Mouse (Mus musculus): Measurements from ENCODE around the gene Svop. TPM values are rescaled to one million over a fixed set of nuclear protein-coding genes. Genes with fewer than 3 reads are reported as not detected.

Svop gene
- total and polyA plus RNA-seq, 3 experiments, result not detected

- H3K36me3 ChIP-seq (ENCODE audit: control insufficient read depth in 1 of 2, insufficient read depth in 2 of 2, low read length in 2 of 2), result no peaks in the 10 kb centered on the region
- no peaks in the 10 kb centered on the region for H3K4me1 ChIP-seq (ENCODE audit: control insufficient read depth in 1 of 2, insufficient read depth in 2 of 2, low read length in 2 of 2)
- H3K27me3 ChIP-seq (ENCODE audit: control insufficient read depth in 1 of 2, insufficient read depth in 2 of 2, low read length in 2 of 2), result 0 out of 4 replicates have a peak, but pooled peaks cover 0 to under 1% of the 10 kb centered on the region in 2 experiments
- H3K4me3 ChIP-seq (ENCODE audit: control insufficient read depth in 1 of 2, insufficient read depth in 1 of 2, low read depth in 2 of 2, low read length in 2 of 2), result no peak overlapping the region
- H3K79me2 ChIP-seq (ENCODE audit: control insufficient read depth, insufficient read depth, low read length, poor library complexity), result no peaks in the 10 kb centered on the region
- H3K9me3 ChIP-seq (replicated peaks; ENCODE audit: insufficient read depth, low read length), result no peaks in the 10 kb centered on the region
- DNase-seq (ENCODE audit: low read depth, low spot score), result peak; percentile 20
- H3K9ac ChIP-seq (ENCODE audit: control insufficient read depth, low read depth, low read length, poor library complexity, severe bottlenecking), result no peak overlapping the region
- no peak for TF ChIP-seq ZNF384 (IDR thresholded peaks at IDR 0.05; ENCODE audit: low read depth, low read length)
- TF ChIP-seq ETS1 (IDR thresholded peaks at IDR 0.05; ENCODE audit: low read depth, low read length), result no peak
- TF ChIP-seq MEF2A (IDR thresholded peaks at IDR 0.05; ENCODE audit: extremely low read depth, insufficient replicate concordance, low read depth, low read length, poor library complexity, severe bottlenecking), result no peak
- TF ChIP-seq CTCF (IDR thresholded peaks at IDR 0.05 in 2 of 3, conservative IDR thresholded peaks at IDR 0.05 in 1 of 3; ENCODE audit: control insufficient read depth in 1 of 3, insufficient read depth in 1 of 3, low read depth in 2 of 3, low read length in 3 of 3, poor library complexity in 1 of 3, severe bottlenecking in 1 of 3), result peak; percentile 27 to 42 (median 29); a peak in 5 of 6 replicates
- H3K27ac ChIP-seq (ENCODE audit: control insufficient read depth, low read depth, low read length), result no peak overlapping the region
These were observed 20.5 kb downstream of the Svop start for GRCm38 (mm10) chr5:114070858-114071257.

GRCm38 (mm10) chr5:114067982-114068381 lies 23.4 kb downstream of the Svop start:
- Histone ChIP-seq H3K79me2 (ENCODE audit: control insufficient read depth, insufficient read depth, low read length, poor library complexity) (no peaks in the 10 kb centered on the region), H3K4me3 (ENCODE audit: control insufficient read depth in 1 of 2, insufficient read depth in 1 of 2, low read depth in 2 of 2, low read length in 2 of 2) (no peak overlapping the region), H3K27ac (ENCODE audit: control insufficient read depth, low read depth, low read length) (no peak overlapping the region), H3K36me3 (ENCODE audit: control insufficient read depth in 1 of 2, insufficient read depth in 2 of 2, low read length in 2 of 2) (no peaks in the 10 kb centered on the region), H3K9ac (ENCODE audit: control insufficient read depth, low read depth, low read length, poor library complexity, severe bottlenecking) (no peak overlapping the region), H3K9me3 (replicated peaks; ENCODE audit: insufficient read depth, low read length) (no peaks in the 10 kb centered on the region), H3K4me1 (ENCODE audit: control insufficient read depth in 1 of 2, insufficient read depth in 2 of 2, low read length in 2 of 2) (no peaks in the 10 kb centered on the region), H3K27me3 (ENCODE audit: control insufficient read depth in 1 of 2, insufficient read depth in 2 of 2, low read length in 2 of 2) (no peaks in the 10 kb centered on the region)
- DNase-seq (ENCODE audit: low read depth, low spot score), result no peak
- no peak for TF ChIP-seq NRF1 (IDR thresholded peaks at IDR 0.05; ENCODE audit: insufficient read depth, low read depth, low read length, poor library complexity, severe bottlenecking)

GRCm38 (mm10) chr5:114067543-114067942 lies 23.8 kb downstream of the Svop start:
- H3K36me3 ChIP-seq (ENCODE audit: control insufficient read depth in 1 of 2, insufficient read depth in 2 of 2, low read length in 2 of 2), result no peaks in the 10 kb centered on the region
- no peaks in the 10 kb centered on the region for H3K9me3 ChIP-seq (replicated peaks; ENCODE audit: insufficient read depth, low read length)
- H3K27me3 ChIP-seq (ENCODE audit: control insufficient read depth in 1 of 2, insufficient read depth in 2 of 2, low read length in 2 of 2), result no peaks in the 10 kb centered on the region
- no peak for DNase-seq (ENCODE audit: low read depth, low spot score)
- H3K4me3 ChIP-seq (ENCODE audit: control insufficient read depth in 1 of 2, insufficient read depth in 1 of 2, low read depth in 2 of 2, low read length in 2 of 2), result no peak overlapping the region
- no peaks in the 10 kb centered on the region for H3K4me1 ChIP-seq (ENCODE audit: control insufficient read depth in 1 of 2, insufficient read depth in 2 of 2, low read length in 2 of 2)
- no peak for TF ChIP-seq USF2 (IDR thresholded peaks at IDR 0.05; ENCODE audit: borderline replicate concordance in 1 of 2, insufficient read depth in 1 of 2, low read depth in 1 of 2, low read length in 2 of 2)
- no peak for TF ChIP-seq SIN3A (IDR thresholded peaks at IDR 0.05; ENCODE audit: low read length)
- TF ChIP-seq MXI1 (IDR thresholded peaks at IDR 0.05; ENCODE audit: low read depth, low read length), result no peak
- TF ChIP-seq E2F4 (IDR thresholded peaks at IDR 0.05; ENCODE audit: borderline replicate concordance, low read depth, low read length), result no peak
- TF ChIP-seq ZKSCAN1 (IDR thresholded peaks at IDR 0.05; ENCODE audit: low read depth, low read length), result no peak
- no peak for TF ChIP-seq KAT2A (conservative IDR thresholded peaks at IDR 0.05; ENCODE audit: low read depth, low read length)
- H3K9ac ChIP-seq (ENCODE audit: control insufficient read depth, low read depth, low read length, poor library complexity, severe bottlenecking), result no peak overlapping the region
- H3K27ac ChIP-seq (ENCODE audit: control insufficient read depth, low read depth, low read length), result no peak overlapping the region
- H3K79me2 ChIP-seq (ENCODE audit: control insufficient read depth, insufficient read depth, low read length, poor library complexity), result no peaks in the 10 kb centered on the region
